Mouse (Mus musculus) midbrain, embryonic 11.5 days (tissue): ENCODE data around the gene Zbtb7a. TPM values are rescaled to one million over a fixed set of nuclear protein-coding genes. Genes with fewer than 3 reads are reported as not detected.
A peak's percentile ranks its signal among the peaks of the same experiment; 100 is the strongest.
"Not testable (repeated sequence)": the region's sequence is repeated elsewhere in the genome, so short reads cannot be mapped to it uniquely, and the experiment has no call there.

Experiments
- ATAC-seq: fragments of 200-750 bp; cut with Nextera tagmentation; 2 replicates; pipeline ENCODE4 v1.8.0; 2017; ENCODE audit warnings: moderate TSS enrichment, moderate library complexity; ENCODE audit not compliant: low FRiP score
- DNase-seq: peaks from one replicate; pipeline ENCODE4 v3.0.0; 2015; ENCODE audit warnings: low spot score; ENCODE audit errors: missing footprints
- H3K27ac ChIP-seq: fragments of 300-500 bp; sonication (generic); 2 replicates; pipeline ENCODE4 v1.5.1; 2014; ENCODE audit warnings: low read depth, low read length
- H3K27me3 ChIP-seq: fragments of 300-500 bp; sonication (generic); 2 replicates; pipeline ENCODE4 v1.6.1; 2014; ENCODE audit warnings: mild to moderate bottlenecking, low read length, moderate library complexity, mixed read lengths; ENCODE audit not compliant: control insufficient read depth, insufficient read depth
- H3K36me3 ChIP-seq: fragments of 300-500 bp; sonication (generic); 2 replicates; pipeline ENCODE4 v1.6.1; 2014; ENCODE audit warnings: mild to moderate bottlenecking, low read length, moderate library complexity, mixed read lengths; ENCODE audit not compliant: control insufficient read depth, insufficient read depth
- H3K4me1 ChIP-seq: fragments of 300-500 bp; sonication (generic); 2 replicates; pipeline ENCODE4 v1.6.1; 2014; ENCODE audit warnings: low read length; ENCODE audit not compliant: control insufficient read depth, insufficient read depth
- H3K4me2 ChIP-seq: fragments of 300-500 bp; sonication (generic); 2 replicates; pipeline ENCODE4 v1.6.1; 2014; ENCODE audit warnings: mild to moderate bottlenecking, moderate library complexity
- H3K4me3 ChIP-seq: fragments of 300-500 bp; sonication (generic); 2 replicates; pipeline ENCODE4 v1.5.1; 2014; ENCODE audit warnings: low read depth, low read length
- H3K9ac ChIP-seq: fragments of 300-500 bp; sonication (generic); 2 replicates; pipeline ENCODE4 v1.6.1; 2014; ENCODE audit warnings: low read length
- H3K9me3 ChIP-seq: fragments of 300-500 bp; sonication (generic); 2 replicates; pipeline ENCODE4 v1.6.1; 2016; ENCODE audit warnings: low read length; ENCODE audit not compliant: control insufficient read depth
- WGBS: fragments of 180-500 bp; shearing (Covaris S2); extraction: QIAGEN DNeasy Blood & Tissue Kit; methylation state at CpG from one replicate; pipeline ENCODE4 v1.1.7; 2014; 5-methylcytosine and 5-hydroxymethylcytosine counted together
- polyA plus RNA-seq: library from polyadenylated mRNA; unstranded; fragments of >200 nt; fragmentation: Nextera tagmentation; extraction: Ambion mirVana; gene quantifications from 2 replicates; pipeline ENCODE4 v1.2.1, GENCODE M21; 2014

The Zbtb7a gene
- polyA plus RNA-seq, 1 experiment from 2014 or later, result 5.3 TPM

DNA sequence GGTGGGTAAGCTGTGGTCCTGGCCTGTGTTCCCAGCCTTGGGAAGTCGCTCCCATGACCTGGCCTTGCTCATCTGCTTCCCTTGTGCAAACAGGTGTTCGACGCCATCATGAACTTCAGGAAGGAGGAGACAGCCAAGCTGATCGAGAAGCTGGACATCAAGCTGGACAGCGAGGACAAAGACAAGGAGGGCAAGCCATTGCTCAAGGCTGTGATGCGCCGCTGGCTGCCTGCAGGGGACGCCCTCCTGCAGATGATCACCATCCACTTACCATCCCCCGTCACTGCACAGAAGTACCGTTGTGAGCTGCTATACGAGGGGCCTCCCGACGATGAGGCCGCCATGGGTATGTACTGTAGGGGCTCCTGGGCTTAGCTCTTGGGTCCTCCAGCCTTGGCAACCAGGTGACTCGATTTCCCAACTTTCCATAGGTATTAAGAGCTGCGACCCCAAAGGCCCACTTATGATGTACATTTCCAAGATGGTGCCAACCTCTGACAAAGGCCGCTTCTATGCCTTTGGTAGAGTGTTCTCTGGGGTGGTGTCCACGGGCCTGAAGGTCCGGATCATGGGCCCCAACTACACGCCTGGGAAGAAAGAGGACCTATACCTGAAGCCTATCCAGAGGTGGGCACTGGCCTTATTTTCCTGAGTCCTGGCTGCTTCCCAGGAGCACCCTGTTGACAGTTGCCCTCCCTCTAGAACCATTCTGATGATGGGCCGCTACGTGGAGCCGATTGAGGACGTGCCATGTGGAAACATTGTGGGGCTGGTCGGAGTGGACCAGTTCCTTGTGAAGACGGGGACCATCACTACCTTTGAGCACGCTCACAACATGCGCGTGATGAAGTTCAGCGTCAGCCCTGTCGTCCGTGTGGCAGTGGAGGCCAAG is 44.7 kb downstream of the Zbtb7a start:
- Histone ChIP-seq H3K36me3 (peaks cover 42% of the 10 kb centered on the region), H3K9me3 (no peaks in the 10 kb centered on the region), H3K27me3 (no peaks in the 10 kb centered on the region), H3K4me1 (peaks cover 24% of the 10 kb centered on the region), H3K27ac (no peak overlapping the region), H3K4me2 (no peak overlapping the region), H3K9ac (no peak overlapping the region), H3K4me3 (no peak overlapping the region)
- WGBS, result 90% methylated on average over 32 of the region's 32 CpGs
- ATAC-seq, result no peak
- DNase-seq, result peak; percentile 82

GRCm38 (mm10) chr10:81180946-81181345 is 45.9 kb downstream of the Zbtb7a start:
- Histone ChIP-seq H3K4me3 (no peak overlapping the region), H3K27me3 (no peaks in the 10 kb centered on the region), H3K9me3 (no peaks in the 10 kb centered on the region), H3K27ac (no peak overlapping the region), H3K4me2 (no peak overlapping the region), H3K9ac (no peak overlapping the region), H3K36me3 (peaks cover 42% of the 10 kb centered on the region), H3K4me1 (peaks cover 24% of the 10 kb centered on the region)
- ATAC-seq (no peak), DNase-seq (peak; percentile 75)
- 93% methylated on average over 13 of the region's 13 CpGs for WGBS

DNA sequence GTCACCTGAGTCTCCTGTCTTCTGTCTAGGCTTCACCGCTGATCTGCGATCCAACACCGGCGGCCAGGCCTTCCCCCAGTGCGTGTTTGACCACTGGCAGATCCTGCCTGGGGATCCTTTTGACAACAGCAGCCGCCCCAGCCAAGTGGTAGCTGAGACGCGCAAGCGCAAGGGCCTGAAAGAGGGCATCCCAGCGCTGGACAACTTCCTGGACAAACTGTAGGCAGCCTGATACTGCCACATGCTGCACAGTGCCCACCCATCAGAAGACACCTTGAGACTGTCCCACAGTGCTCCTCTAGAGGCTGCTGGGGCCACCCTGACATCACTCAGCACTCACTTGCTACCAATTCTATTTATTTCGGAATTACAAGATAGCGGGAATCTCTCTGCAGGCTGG is 46.8 kb downstream of the Zbtb7a start:
- not testable (repeated sequence) for H3K9ac ChIP-seq, H3K27ac ChIP-seq, H3K27me3 ChIP-seq, H3K4me2 ChIP-seq, ATAC-seq, H3K9me3 ChIP-seq, DNase-seq
- peaks cover 24% of the 10 kb centered on the region for H3K4me1 ChIP-seq
- peaks cover 44% of the 10 kb centered on the region for H3K36me3 ChIP-seq
- WGBS, result 83% methylated on average over 10 of the region's 12 CpGs
- peak overlapping the region; percentile 75; the same call in 1 of the 2 replicates for H3K4me3 ChIP-seq

GRCm38 (mm10) chr10:81182336-81183333 is 47.6 kb downstream of the Zbtb7a start, which contains the start of gene Dapk3:
Dapk3 (plus strand) TSS chr10:81183005.
- Histone ChIP-seq H3K9me3 (no peaks in the 10 kb centered on the region), H3K4me3 (peak within 1 kb of the TSS; percentile 75), H3K36me3 (peaks cover 45% of the 10 kb centered on the region), H3K4me2 (peak within 1 kb of the TSS; percentile 63), H3K4me1 (peaks cover 20% of the 10 kb centered on the region), H3K27ac (peak within 1 kb of the TSS; percentile 40), H3K9ac (peak within 1 kb of the TSS; percentile 73), H3K27me3 (no peaks in the 10 kb centered on the region)
- ATAC-seq, result peak; percentile 96
- 5% methylated on average over 53 of the region's 53 CpGs for WGBS
- peak; percentile 99 for DNase-seq

DNA sequence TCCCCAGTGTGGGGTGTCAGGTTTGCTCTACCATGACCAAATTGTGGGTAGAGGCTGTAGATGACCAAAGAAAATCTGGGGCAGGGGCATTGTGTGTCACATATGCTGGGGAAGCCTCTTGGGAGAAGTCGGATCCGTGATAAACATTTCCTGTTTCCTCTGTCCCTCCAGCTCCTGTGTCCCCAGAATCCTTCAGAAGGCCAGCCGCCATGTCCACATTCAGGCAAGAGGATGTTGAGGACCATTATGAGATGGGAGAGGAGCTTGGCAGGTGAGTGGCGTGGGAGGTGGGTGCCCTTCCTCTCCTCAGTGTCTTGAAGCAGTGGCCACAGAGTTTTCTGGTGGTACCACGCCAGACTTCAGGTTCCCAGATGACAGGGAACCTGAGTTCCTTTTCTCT is 48.8 kb downstream of the Zbtb7a start, which contains the start of gene 4930442H23Rik:
Gene 4930442H23Rik (minus strand): TSS at position 45 of the 400 bp plus-strand sequence.
- Histone ChIP-seq H3K4me1 (peaks cover 9% of the 10 kb centered on the region), H3K27ac (peak within 1 kb of the TSS; percentile 40; the same call in 1 of the 2 replicates), H3K9me3 (no peaks in the 10 kb centered on the region), H3K4me2 (peak within 1 kb of the TSS; percentile 63), H3K9ac (peak within 1 kb of the TSS; percentile 73), H3K36me3 (peaks cover 38% of the 10 kb centered on the region), H3K4me3 (peak within 1 kb of the TSS; percentile 75), H3K27me3 (no peaks in the 10 kb centered on the region)
- ATAC-seq (no peak), DNase-seq (no peak)
- WGBS, result 90% methylated on average over 5 of the region's 5 CpGs

DNA sequence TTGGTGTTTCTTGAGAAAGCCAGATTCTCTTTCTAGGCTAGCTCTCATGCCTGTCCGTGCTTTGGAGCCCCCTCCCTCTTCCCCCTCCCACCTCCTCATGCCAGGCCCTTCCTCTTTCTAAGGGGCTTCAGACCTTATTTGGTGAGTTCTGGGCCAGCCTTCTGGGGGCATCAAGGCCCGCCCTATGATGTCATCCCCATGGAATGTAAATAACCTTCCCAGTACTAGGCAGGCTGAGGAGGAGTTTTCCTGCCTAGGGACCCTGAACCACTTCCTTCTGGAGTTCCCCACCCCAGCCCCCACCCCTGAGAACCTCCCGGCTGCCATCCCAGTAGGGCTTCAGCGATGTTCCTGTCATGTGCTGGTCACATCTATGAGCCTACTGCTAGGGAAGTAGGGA is 49.7 kb downstream of the Zbtb7a start:
- H3K4me2 ChIP-seq, result no peak overlapping the region
- H3K9ac ChIP-seq, result no peak overlapping the region
- H3K4me3 ChIP-seq, result no peak overlapping the region
- DNase-seq, result no peak
- H3K9me3 ChIP-seq, result no peaks in the 10 kb centered on the region
- H3K27me3 ChIP-seq, result no peaks in the 10 kb centered on the region
- WGBS, result 69% methylated on average over 4 of the region's 4 CpGs
- peaks cover 7% of the 10 kb centered on the region for H3K4me1 ChIP-seq
- H3K27ac ChIP-seq, result no peak overlapping the region
- peaks cover 28% of the 10 kb centered on the region for H3K36me3 ChIP-seq
- no peak for ATAC-seq

DNA sequence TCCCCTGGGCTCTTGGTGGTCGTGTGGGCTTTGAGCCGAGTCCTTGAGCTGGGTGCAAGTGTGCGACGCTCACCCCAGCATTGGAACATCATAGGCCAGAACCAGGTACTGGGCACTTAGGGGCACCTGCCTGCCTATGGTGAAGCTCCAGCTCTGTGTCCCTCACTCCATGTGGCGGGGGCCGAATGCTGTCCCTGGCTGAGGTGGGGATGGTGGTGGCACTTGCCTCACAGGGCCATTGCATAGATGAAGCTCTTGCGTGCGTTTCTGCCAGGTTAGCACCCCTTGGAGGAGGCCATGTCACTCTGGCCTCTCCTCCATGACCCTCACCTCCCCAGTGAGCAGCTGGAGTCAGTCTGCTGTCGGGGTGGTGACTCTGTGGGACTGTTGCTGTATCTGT is 52.1 kb downstream of the Zbtb7a start:
- 92% methylated on average over 9 of the region's 9 CpGs for WGBS
- no peak overlapping the region for H3K27ac ChIP-seq
- DNase-seq, result no peak
- no peak overlapping the region for H3K4me2 ChIP-seq
- ATAC-seq, result no peak
- H3K9ac ChIP-seq, result no peak overlapping the region
- H3K4me1 ChIP-seq, result peaks cover 10% of the 10 kb centered on the region
- no peak overlapping the region for H3K4me3 ChIP-seq
- no peaks in the 10 kb centered on the region for H3K9me3 ChIP-seq
- H3K27me3 ChIP-seq, result no peaks in the 10 kb centered on the region
- H3K36me3 ChIP-seq, result peaks cover 6% of the 10 kb centered on the region

DNA sequence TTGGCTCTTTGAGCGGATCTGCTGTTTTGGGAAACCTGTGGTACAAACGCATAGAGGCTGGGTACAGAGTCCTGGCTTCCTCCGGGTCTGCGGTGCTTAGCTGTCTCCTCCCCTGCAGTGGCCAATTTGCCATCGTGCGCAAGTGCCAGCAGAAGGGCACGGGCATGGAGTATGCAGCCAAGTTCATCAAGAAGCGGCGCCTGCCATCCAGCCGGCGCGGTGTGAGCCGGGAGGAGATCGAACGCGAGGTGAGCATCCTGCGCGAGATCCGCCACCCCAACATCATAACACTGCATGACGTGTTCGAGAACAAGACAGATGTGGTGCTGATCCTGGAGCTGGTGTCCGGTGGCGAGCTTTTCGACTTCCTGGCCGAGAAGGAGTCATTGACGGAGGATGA is 54.8 kb downstream of the Zbtb7a start:
- no peak overlapping the region for H3K4me3 ChIP-seq
- H3K9me3 ChIP-seq, result no peaks in the 10 kb centered on the region
- WGBS, result 77% methylated on average over 26 of the region's 26 CpGs
- ATAC-seq, result no peak
- peaks cover 5% of the 10 kb centered on the region; the same call in 1 of the 2 replicates for H3K36me3 ChIP-seq
- H3K4me1 ChIP-seq, result peaks cover 15% of the 10 kb centered on the region
- no peak overlapping the region for H3K9ac ChIP-seq
- no peak overlapping the region for H3K27ac ChIP-seq
- peaks cover 11% of the 10 kb centered on the region for H3K27me3 ChIP-seq
- no peak for DNase-seq
- no peak overlapping the region for H3K4me2 ChIP-seq
